Mouse (Mus musculus) embryonic facial prominence, embryonic 11.5 days (tissue): Measurements from ENCODE around the gene Olfr224. TPM values are rescaled to one million over a fixed set of nuclear protein-coding genes. Genes with fewer than 3 reads are reported as not detected.
"Not testable (repeated sequence)": the region's sequence is repeated elsewhere in the genome, so short reads cannot be mapped to it uniquely, and the experiment has no call there.

ENCODE experiments used
- ATAC-seq: fragments of 200-750 bp; cut with Nextera tagmentation; replicated peaks from 2 replicates; pipeline ENCODE4 v1.8.0; 2017; ENCODE audit warnings: low read depth; ENCODE audit not compliant: insufficient number of reproducible peaks, low FRiP score, low TSS enrichment
- DNase-seq: peaks from one replicate; pipeline ENCODE4 v3.0.0-alpha.2; 2015; ENCODE audit warnings: low spot score
- H3K27ac ChIP-seq: fragments of 300-500 bp; sonication (generic); replicated peaks from 2 replicates; pipeline ENCODE4 v1.5.1; 2014; ENCODE audit warnings: mild to moderate bottlenecking, low read depth, low read length, control low read depth
- H3K27me3 ChIP-seq: fragments of 300-500 bp; sonication (generic); 2 replicates; pipeline ENCODE4 v1.6.1; 2014; ENCODE audit warnings: mild to moderate bottlenecking, low read length, moderate library complexity, mixed read lengths; ENCODE audit not compliant: control insufficient read depth, insufficient read depth
- H3K36me3 ChIP-seq: fragments of 300-500 bp; sonication (generic); replicated peaks from 2 replicates; pipeline ENCODE4 v1.6.1; 2014; ENCODE audit warnings: low read depth, mild to moderate bottlenecking, low read length, moderate library complexity, mixed read lengths; ENCODE audit not compliant: control insufficient read depth, insufficient read depth
- H3K4me1 ChIP-seq: fragments of 300-500 bp; sonication (generic); 2 replicates; pipeline ENCODE4 v1.6.1; 2014; ENCODE audit warnings: low read length, mixed read lengths; ENCODE audit not compliant: control insufficient read depth, insufficient read depth
- H3K4me2 ChIP-seq: fragments of 300-500 bp; sonication (generic); 2 replicates; pipeline ENCODE4 v1.6.1; 2014; ENCODE audit warnings: low read depth, mild to moderate bottlenecking, control low read depth, low read length, moderate library complexity
- H3K4me3 ChIP-seq: fragments of 300-500 bp; sonication (generic); 2 replicates; pipeline ENCODE4 v1.5.1; 2014; ENCODE audit warnings: low read depth, low read length, control low read depth
- H3K9ac ChIP-seq: fragments of 300-500 bp; sonication (generic); replicated peaks from 2 replicates; pipeline ENCODE4 v1.6.1; 2014; ENCODE audit warnings: mild to moderate bottlenecking, control low read depth, low read length
- H3K9me3 ChIP-seq: fragments of 300-500 bp; sonication (generic); replicated peaks from 2 replicates; pipeline ENCODE4 v1.6.1; 2016; ENCODE audit warnings: mild to moderate bottlenecking, low read length, inconsistent platforms, mixed read lengths; ENCODE audit not compliant: control insufficient read depth
- WGBS: fragments of 180-500 bp; shearing (Covaris S2); extraction: QIAGEN DNeasy Blood & Tissue Kit; methylation state at CpG from one replicate; pipeline ENCODE4 v1.1.7; 2014; 5-methylcytosine and 5-hydroxymethylcytosine counted together
- polyA plus RNA-seq: library from polyadenylated mRNA; unstranded; fragments of >200 nt; fragmentation: Nextera tagmentation; extraction: Ambion mirVana; gene quantifications from 2 replicates; pipeline ENCODE4 v1.2.1, GENCODE M21; 2014

The Olfr224 gene
- polyA plus RNA-seq, 1 experiment from 2014 or later, result not detected

- H3K9ac ChIP-seq, result no peak overlapping the region
- no peaks in the 10 kb centered on the region for H3K4me1 ChIP-seq
- ATAC-seq, result no peak
- H3K27me3 ChIP-seq, result no peaks in the 10 kb centered on the region
- no peak overlapping the region for H3K27ac ChIP-seq
- 82% methylated on average over 8 of the region's 8 CpGs for WGBS
- no peak for DNase-seq
- no peak overlapping the region for H3K4me3 ChIP-seq
- no peaks in the 10 kb centered on the region for H3K36me3 ChIP-seq
- H3K4me2 ChIP-seq, result no peak overlapping the region
- H3K9me3 ChIP-seq, result no peaks in the 10 kb centered on the region
Measured at GRCm38 (mm10) chr11:58578636-58579035, 8.3 kb upstream of the Olfr224 start.

- no peak for ATAC-seq
- H3K9me3 ChIP-seq, result no peaks in the 10 kb centered on the region
Measured at GRCm38 (mm10) chr11:58577430-58577829, 7.1 kb upstream of the Olfr224 start, which contains the start of gene Olfr325. Gene Olfr325, plus strand, starts transcription at chr11:58577730.

DNA sequence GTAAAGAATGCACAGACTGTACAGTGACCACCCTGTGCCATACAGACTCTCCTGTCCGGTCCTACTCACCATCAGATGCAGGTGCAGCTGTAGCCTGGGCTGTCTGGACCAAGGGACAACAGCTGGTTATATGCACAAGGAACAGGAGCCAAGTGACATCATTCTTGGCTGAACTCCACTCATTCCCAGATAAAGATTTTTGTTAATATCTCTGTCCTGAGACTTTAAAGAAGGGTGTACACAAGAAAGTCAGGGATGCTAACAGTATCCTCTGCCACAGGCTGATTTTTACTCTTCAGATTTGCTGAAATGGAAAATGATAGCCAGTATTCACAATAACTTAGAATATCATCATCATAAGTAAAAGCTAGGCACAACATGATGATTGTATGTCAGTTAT is 14.8 kb downstream of the Olfr224 start, which contains the start of gene Olfr328:
TSS of gene Olfr328 (minus strand) at position 101 of the 400 bp plus-strand sequence.
- H3K27me3 ChIP-seq, result no peaks in the 10 kb centered on the region
- no peaks in the 10 kb centered on the region for H3K4me1 ChIP-seq
- no peak within 1 kb of the TSS for H3K4me2 ChIP-seq
- ATAC-seq, result no peak
- no peak within 1 kb of the TSS for H3K4me3 ChIP-seq
- H3K36me3 ChIP-seq, result no peaks in the 10 kb centered on the region
- WGBS, result 92% methylated on average over 1 of the region's 1 CpGs
- H3K9ac ChIP-seq, result no peak within 1 kb of the TSS
- no peak for DNase-seq
- H3K27ac ChIP-seq, result no peak within 1 kb of the TSS
- no peaks in the 10 kb centered on the region for H3K9me3 ChIP-seq

More at GRCm38 (mm10) chr11:58577430-58577829, 7.1 kb upstream of the Olfr224 start, which contains the start of gene Olfr325:
- 83% methylated on average over 1 of the region's 1 CpGs for WGBS
- no peak within 1 kb of the TSS for H3K4me3 ChIP-seq
- H3K4me1 ChIP-seq, result no peaks in the 10 kb centered on the region
- DNase-seq, result no peak
- no peak within 1 kb of the TSS for H3K4me2 ChIP-seq
- H3K27ac ChIP-seq, result no peak within 1 kb of the TSS
- no peak within 1 kb of the TSS for H3K9ac ChIP-seq
- no peaks in the 10 kb centered on the region for H3K27me3 ChIP-seq
- no peaks in the 10 kb centered on the region for H3K36me3 ChIP-seq

DNA sequence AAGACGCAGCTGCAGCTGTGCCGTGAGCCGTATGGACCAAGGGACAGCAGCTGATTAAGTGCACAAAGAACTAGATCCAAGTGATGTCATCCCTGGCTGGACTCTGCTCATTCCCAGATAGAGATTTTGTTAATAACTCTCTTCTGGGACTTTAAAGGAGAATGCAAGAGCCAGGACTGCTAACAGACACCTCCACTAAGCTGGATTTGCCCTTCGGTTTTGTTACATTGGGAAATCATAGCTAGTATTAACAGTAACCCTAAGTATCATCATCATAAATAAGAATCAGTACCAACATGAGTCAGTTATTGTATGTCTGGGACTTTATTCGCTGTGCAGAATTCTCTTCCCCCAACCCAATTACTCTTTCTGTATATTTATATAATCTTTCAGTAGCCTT is 24.0 kb downstream of the Olfr224 start, which contains the start of gene Olfr329-ps:
TSS of gene Olfr329-ps (minus strand) at position 101 of the 400 bp plus-strand sequence.
- H3K36me3 ChIP-seq, result no peaks in the 10 kb centered on the region
- H3K4me3 ChIP-seq, result no peak within 1 kb of the TSS
- no peaks in the 10 kb centered on the region for H3K27me3 ChIP-seq
- H3K9ac ChIP-seq, result no peak within 1 kb of the TSS
- no peaks in the 10 kb centered on the region for H3K9me3 ChIP-seq
- DNase-seq (no peak), ATAC-seq (no peak)
- no peaks in the 10 kb centered on the region for H3K4me1 ChIP-seq
- H3K4me2 ChIP-seq, result no peak within 1 kb of the TSS
- 83% methylated on average over 5 of the region's 5 CpGs for WGBS
- no peak within 1 kb of the TSS for H3K27ac ChIP-seq

DNA sequence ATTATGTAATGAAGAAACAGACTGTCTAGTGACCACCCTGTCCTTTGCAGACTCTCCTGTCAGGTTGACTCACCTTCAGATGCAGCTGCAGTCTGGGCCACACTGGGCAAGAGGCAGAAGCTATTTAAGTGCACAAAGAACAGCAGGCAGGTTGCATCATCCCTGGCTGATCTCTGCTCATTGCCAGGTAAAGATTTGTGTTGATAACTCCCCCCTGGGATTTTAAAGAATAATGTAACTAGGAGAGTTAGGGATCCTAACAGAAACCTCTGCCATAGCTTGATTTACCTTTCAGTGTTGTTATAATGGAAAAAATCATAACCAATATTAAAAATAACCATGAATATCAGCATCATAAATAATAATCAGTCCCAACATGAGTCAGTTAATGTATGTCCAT is 35.6 kb downstream of the Olfr224 start, which contains the start of gene Olfr330:
TSS of gene Olfr330 (minus strand) at position 101 of the 400 bp plus-strand sequence.
- not testable (repeated sequence) for H3K4me3 ChIP-seq, DNase-seq, H3K4me1 ChIP-seq, H3K4me2 ChIP-seq, H3K9ac ChIP-seq, H3K27ac ChIP-seq, ATAC-seq, H3K36me3 ChIP-seq, H3K27me3 ChIP-seq, H3K9me3 ChIP-seq

DNA sequence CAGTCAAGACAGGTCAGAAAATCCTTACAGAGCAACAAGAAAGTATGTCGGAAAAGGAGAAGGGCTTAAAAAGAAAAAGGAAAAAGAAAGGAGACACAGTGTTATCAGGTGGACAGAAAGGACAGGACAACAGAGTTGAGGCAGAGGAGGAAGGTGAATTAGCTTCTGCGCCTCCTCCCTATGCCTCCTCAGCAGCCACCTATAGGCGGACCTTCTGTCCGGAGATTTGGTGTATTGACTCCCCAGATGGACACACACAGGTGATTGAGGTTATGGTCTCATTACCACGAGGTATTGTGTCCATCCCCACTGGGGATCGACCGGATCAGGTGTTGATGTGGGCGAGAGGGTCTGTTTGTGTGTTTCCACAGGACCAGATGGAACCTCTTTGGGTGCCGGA is 50.6 kb downstream of the Olfr224 start:
- H3K4me3 ChIP-seq, H3K36me3 ChIP-seq, H3K4me2 ChIP-seq, H3K27ac ChIP-seq, H3K27me3 ChIP-seq, H3K4me1 ChIP-seq, DNase-seq, H3K9ac ChIP-seq, ATAC-seq, H3K9me3 ChIP-seq: not testable (repeated sequence)
- WGBS, result 91% methylated on average over 7 of the region's 9 CpGs

- not testable (repeated sequence) for DNase-seq, H3K4me2 ChIP-seq
- 93% methylated on average over 17 of the region's 18 CpGs for WGBS
Measured at GRCm38 (mm10) chr11:58518916-58519315, 51.4 kb downstream of the Olfr224 start.

More at GRCm38 (mm10) chr11:58518916-58519315, 51.4 kb downstream of the Olfr224 start:
- H3K36me3 ChIP-seq, H3K27ac ChIP-seq, H3K4me1 ChIP-seq, H3K9ac ChIP-seq, H3K27me3 ChIP-seq, ATAC-seq, H3K4me3 ChIP-seq, H3K9me3 ChIP-seq: not testable (repeated sequence)
